Mouse (Mus musculus) MEL (cell line): ENCODE measurements around the gene 4921517D22Rik.

Source experiments
- ETS1 ChIP-seq: IDR thresholded peaks from 2 replicates; pipeline ENCODE4 v1.6.1; 2012; ENCODE audit warnings: low read depth, mild to moderate bottlenecking, inconsistent platforms, low read length, improper control_type of control experiment, moderate library complexity
- POLR2AphosphoS2 ChIP-seq: IDR thresholded peaks from 2 replicates; pipeline ENCODE4 v1.6.1; 2011; ENCODE audit warnings: low read length, improper control_type of control experiment
- ZMIZ1 ChIP-seq: IDR thresholded peaks from 2 replicates; pipeline ENCODE4 v1.6.1; 2012; ENCODE audit warnings: low read depth, mild to moderate bottlenecking, inconsistent platforms, low read length, improper control_type of control experiment, moderate library complexity

GRCm38 (mm10) chr13:59741697-59742096 is 47.8 kb upstream of the 4921517D22Rik start:
- TF ChIP-seq ZMIZ1 (no peak), POLR2AphosphoS2 (no peak), ETS1 (no peak)
